Mouse (Mus musculus) hindbrain, postnatal 0 days (tissue): ENCODE data around the gene Fam219a. TPM values are rescaled to one million over a fixed set of nuclear protein-coding genes. Genes with fewer than 3 reads are reported as not detected.

Experiments used
- ATAC-seq: fragments of 200-750 bp; cut with Nextera tagmentation; 2 replicates; pipeline ENCODE4 v1.8.0; 2017; ENCODE audit warnings: mild to moderate bottlenecking, moderate TSS enrichment, moderate library complexity
- DNase-seq: peaks from one replicate; pipeline ENCODE4 v3.0.0-alpha.2; 2015; ENCODE audit warnings: low spot score
- H3K27ac ChIP-seq: fragments of 300-500 bp; sonication (generic); 2 replicates; pipeline ENCODE4 v1.5.1; 2014; ENCODE audit warnings: mild to moderate bottlenecking
- H3K27me3 ChIP-seq: fragments of 300-500 bp; sonication (generic); 2 replicates; pipeline ENCODE4 v1.6.1; 2014; ENCODE audit warnings: low read length, mixed read lengths; ENCODE audit not compliant: insufficient read depth
- H3K36me3 ChIP-seq: fragments of 300-500 bp; sonication (generic); 2 replicates; pipeline ENCODE4 v1.6.1; 2014; ENCODE audit warnings: low read length, mixed read lengths; ENCODE audit not compliant: insufficient read depth
- H3K4me1 ChIP-seq: fragments of 300-500 bp; sonication (generic); 2 replicates; pipeline ENCODE4 v1.6.1; 2014; ENCODE audit warnings: antibody characterized with exemption, low read length, mixed read lengths; ENCODE audit not compliant: insufficient read depth
- H3K4me2 ChIP-seq: fragments of 300-500 bp; sonication (generic); 2 replicates; pipeline ENCODE4 v1.6.1; 2014; ENCODE audit warnings: low read depth, mild to moderate bottlenecking, low read length, moderate library complexity, mixed read lengths
- H3K4me3 ChIP-seq: fragments of 300-500 bp; sonication (generic); 2 replicates; pipeline ENCODE4 v1.5.1; 2014; ENCODE audit warnings: low read length
- H3K9ac ChIP-seq: fragments of 300-500 bp; sonication (generic); replicated peaks from 2 replicates; pipeline ENCODE4 v1.6.1; 2014; ENCODE audit warnings: mild to moderate bottlenecking, low read length, moderate library complexity, mixed read lengths
- H3K9me3 ChIP-seq: fragments of 300-500 bp; sonication (generic); 2 replicates; pipeline ENCODE4 v1.6.1; 2016; ENCODE audit warnings: low read length, mixed read lengths
- CTCF ChIP-seq: IDR thresholded peaks from 2 replicates; pipeline ENCODE4 v1.5.1; 2016; ENCODE audit warnings: antibody characterized with exemption, control low read depth, low read depth
- WGBS: fragments of 180-500 bp; shearing (Covaris S2); extraction: QIAGEN DNeasy Blood & Tissue Kit; methylation state at CpG from one replicate; pipeline ENCODE4 v1.1.7; 2014; 5-methylcytosine and 5-hydroxymethylcytosine counted together
- polyA plus RNA-seq: library from polyadenylated mRNA; unstranded; fragments of >200 nt; fragmentation: Nextera tagmentation; extraction: Ambion mirVana; gene quantifications from 2 replicates; pipeline ENCODE4 v1.2.1, GENCODE M21; 2015
- total RNA-seq: library from RNA; depleted of rRNA; stranded (reverse); fragments of >200 nt; gene quantifications from 2 replicates; pipeline ENCODE4 v1.2.3, GENCODE M21; 2014; rRNA removed

Fam219a gene
- total and polyA plus RNA-seq, 2 experiments from 2014 or later = 17.7 to 136 TPM

- TF ChIP-seq CTCF = no peak
- no peaks in the 10 kb centered on the region for H3K36me3 ChIP-seq
- H3K4me1 ChIP-seq = no peaks in the 10 kb centered on the region
- no peaks in the 10 kb centered on the region for H3K9me3 ChIP-seq
- peak overlapping the region; percentile 68 for H3K27ac ChIP-seq
- no peaks in the 10 kb centered on the region for H3K27me3 ChIP-seq
- 0 out of 2 replicates have a peak overlapping the region, but pooled peaks have one; percentile 5 for H3K4me2 ChIP-seq
- WGBS = 36% methylated on average over 7 of the region's 7 CpGs
- peak; percentile 21; the same call in 1 of the 2 replicates for ATAC-seq
- H3K4me3 ChIP-seq = no peak overlapping the region
- DNase-seq = peak; percentile 34
- no peak overlapping the region for H3K9ac ChIP-seq
These were observed 99.2 kb downstream of the Fam219a start for GRCm38 (mm10) chr4:41470051-41470683.

GRCm38 (mm10) chr4:41469199-41469598 is 100.1 kb downstream of the Fam219a start:
- no peaks in the 10 kb centered on the region for H3K27me3 ChIP-seq
- peak overlapping the region; percentile 37; the same call in 1 of the 2 replicates for H3K27ac ChIP-seq
- no peaks in the 10 kb centered on the region for H3K36me3 ChIP-seq
- 61% methylated on average over 10 of the region's 10 CpGs for WGBS
- no peak overlapping the region for H3K4me2 ChIP-seq
- H3K9me3 ChIP-seq = no peaks in the 10 kb centered on the region
- DNase-seq (no peak), ATAC-seq (no peak)
- no peaks in the 10 kb centered on the region for H3K4me1 ChIP-seq
- H3K4me3 ChIP-seq = no peak overlapping the region
- no peak for TF ChIP-seq CTCF
- H3K9ac ChIP-seq = no peak overlapping the region

DNA sequence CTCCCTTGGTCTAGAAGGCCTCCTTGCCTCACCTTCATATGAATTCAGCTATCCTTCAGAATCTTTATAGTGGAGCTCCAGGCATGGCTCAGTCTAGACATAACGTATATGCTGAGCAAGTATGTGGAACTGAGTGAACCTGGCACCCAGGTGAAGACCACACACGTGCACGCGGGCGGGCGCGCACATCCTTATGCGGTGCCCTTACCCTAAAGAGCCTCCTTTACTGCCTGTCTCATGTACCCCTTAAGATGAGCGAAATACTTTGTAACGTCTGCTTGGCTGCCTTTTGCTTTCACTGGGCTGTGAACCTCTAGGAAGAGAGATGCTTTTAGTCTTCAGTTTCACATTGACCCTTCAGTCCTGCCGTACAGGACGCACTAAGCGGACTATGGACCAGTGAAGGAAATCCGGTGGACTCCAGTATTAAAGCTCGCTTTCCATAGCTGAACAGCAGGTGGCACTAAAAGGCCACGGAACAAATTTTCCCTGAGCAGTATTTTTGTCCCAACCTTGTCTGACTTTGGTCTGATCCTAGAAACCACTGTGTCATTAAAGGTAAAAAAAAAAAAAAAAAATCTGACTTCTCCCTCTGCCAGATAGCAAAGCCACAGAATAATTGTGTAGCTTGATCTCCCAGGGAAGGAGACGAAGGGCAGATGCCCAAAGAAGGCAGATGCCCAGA is 100.8 kb downstream of the Fam219a start:
- no peak overlapping the region for H3K9ac ChIP-seq
- no peaks in the 10 kb centered on the region for H3K4me1 ChIP-seq
- no peaks in the 10 kb centered on the region for H3K36me3 ChIP-seq
- 53% methylated on average over 17 of the region's 17 CpGs for WGBS
- no peaks in the 10 kb centered on the region for H3K9me3 ChIP-seq
- TF ChIP-seq CTCF = peak; percentile 81
- H3K27ac ChIP-seq = no peak overlapping the region
- peak; percentile 89 for DNase-seq
- no peak overlapping the region for H3K4me3 ChIP-seq
- H3K4me2 ChIP-seq = no peak overlapping the region
- H3K27me3 ChIP-seq = no peaks in the 10 kb centered on the region
- ATAC-seq = no peak

Other genes with a start within 250 kb of the Fam219a start
- 31.1 TPM in 2 replicates for gene Ubap1, start 220.5 kb downstream of the Fam219a start, total RNA-seq
- gene Ubap1, start 220.5 kb downstream of the Fam219a start, polyA plus RNA-seq = 54.8 and 57.6 TPM in 2 replicates
- gene Kif24, start 104.7 kb downstream of the Fam219a start, total RNA-seq = 4.2 and 4.8 TPM in 2 replicates
- 2.3 and 2.7 TPM in 2 replicates for gene Kif24, start 104.7 kb downstream of the Fam219a start, polyA plus RNA-seq
- gene Nudt2, start 104.4 kb downstream of the Fam219a start, total RNA-seq = 29.2 and 40.7 TPM in 2 replicates
- 68.6 and 71.6 TPM in 2 replicates for gene Nudt2, start 104.4 kb downstream of the Fam219a start, polyA plus RNA-seq
- gene AI464131, start 66.5 kb downstream of the Fam219a start, total RNA-seq = 62.4 and 69.9 TPM in 2 replicates
- gene AI464131, start 66.5 kb downstream of the Fam219a start, polyA plus RNA-seq = 22.0 and 22.9 TPM in 2 replicates
- 2.3 and 9.9 TPM in 2 replicates for gene 1110017D15Rik, start 52.2 kb downstream of the Fam219a start, total RNA-seq
- gene 1110017D15Rik, start 52.2 kb downstream of the Fam219a start, polyA plus RNA-seq = 19.9 and 21.4 TPM in 2 replicates
- 3.6 and 4.5 TPM in 2 replicates for gene Dnaic1, start 237 bp upstream of the Fam219a start, total RNA-seq
- gene Dnaic1, start 237 bp upstream of the Fam219a start, polyA plus RNA-seq = 3.0 and 4.8 TPM in 2 replicates
- gene Enho, start 70.8 kb upstream of the Fam219a start, total RNA-seq = 179 and 205 TPM in 2 replicates
- 139 and 141 TPM in 2 replicates for gene Enho, start 70.8 kb upstream of the Fam219a start, polyA plus RNA-seq
- gene Cntfr, start 127.6 kb upstream of the Fam219a start, total RNA-seq = 59.3 and 61.9 TPM in 2 replicates
- 18.5 and 22.1 TPM in 2 replicates for gene Cntfr, start 127.6 kb upstream of the Fam219a start, polyA plus RNA-seq
- 24.4 and 41.9 TPM in 2 replicates for gene Il11ra1, start 130.5 kb upstream of the Fam219a start, total RNA-seq
- 47.4 and 49.8 TPM in 2 replicates for gene Il11ra1, start 130.5 kb upstream of the Fam219a start, polyA plus RNA-seq
- 35.0 and 42.2 TPM in 2 replicates for gene Rpp25l, start 144.0 kb upstream of the Fam219a start, total RNA-seq
- gene Rpp25l, start 144.0 kb upstream of the Fam219a start, polyA plus RNA-seq = 47.3 and 48.3 TPM in 2 replicates
- gene Dctn3, start 153.6 kb upstream of the Fam219a start, total RNA-seq = 145 and 147 TPM in 2 replicates
- gene Dctn3, start 153.6 kb upstream of the Fam219a start, polyA plus RNA-seq = 306 and 316 TPM in 2 replicates
- gene Arid3c, start 161.6 kb upstream of the Fam219a start, total RNA-seq = 0.22 and 2.1 TPM in 2 replicates
- gene Arid3c, start 161.6 kb upstream of the Fam219a start, polyA plus RNA-seq = 0.68 and 0.99 TPM in 2 replicates
- gene Galt, start 185.7 kb upstream of the Fam219a start, total RNA-seq = 77.6 and 87.8 TPM in 2 replicates
- gene Galt, start 185.7 kb upstream of the Fam219a start, polyA plus RNA-seq = 55.5 and 55.9 TPM in 2 replicates
- 95.9 and 108 TPM in 2 replicates for gene Sigmar1, start 186.6 kb upstream of the Fam219a start, total RNA-seq
- gene Sigmar1, start 186.6 kb upstream of the Fam219a start, polyA plus RNA-seq = 61.3 and 61.9 TPM in 2 replicates
- gene Ccl27a, start 204.7 kb upstream of the Fam219a start, total RNA-seq = 148 and 223 TPM in 2 replicates
- 289 and 292 TPM in 2 replicates for gene Ccl27a, start 204.7 kb upstream of the Fam219a start, polyA plus RNA-seq